Mouse (Mus musculus) embryonic facial prominence, embryonic 13.5 days (tissue): Measurements from ENCODE around the gene Mettl7a1. TPM values are rescaled to one million over a fixed set of nuclear protein-coding genes. Genes with fewer than 3 reads are reported as not detected.
A peak's percentile ranks its signal among the peaks of the same experiment; 100 is the strongest.
"Not testable (repeated sequence)": the region's sequence is repeated elsewhere in the genome, so short reads cannot be mapped to it uniquely, and the experiment has no call there.

ENCODE experiments used
- ATAC-seq: fragments of 200-750 bp; cut with Nextera tagmentation; 2 replicates; pipeline ENCODE4 v1.8.0; 2017; ENCODE audit warnings: low read depth; ENCODE audit not compliant: insufficient number of reproducible peaks, insufficient read depth, low FRiP score, low TSS enrichment
- H3K27ac ChIP-seq: fragments of 300-500 bp; sonication (generic); 2 replicates; pipeline ENCODE4 v1.5.1; 2015; ENCODE audit warnings: moderate library complexity, mild to moderate bottlenecking, inconsistent platforms
- H3K27me3 ChIP-seq: fragments of 300-500 bp; sonication (generic); 2 replicates; pipeline ENCODE4 v1.6.1; 2015; ENCODE audit warnings: mild to moderate bottlenecking, inconsistent platforms
- H3K36me3 ChIP-seq: fragments of 300-500 bp; sonication (generic); 2 replicates; pipeline ENCODE4 v1.6.1; 2015; ENCODE audit warnings: mild to moderate bottlenecking, inconsistent platforms
- H3K4me1 ChIP-seq: fragments of 300-500 bp; sonication (generic); 2 replicates; pipeline ENCODE4 v1.6.1; 2015; ENCODE audit warnings: inconsistent platforms
- H3K4me2 ChIP-seq: fragments of 300-500 bp; sonication (generic); 2 replicates; pipeline ENCODE4 v1.6.1; 2015; ENCODE audit warnings: moderate library complexity, mild to moderate bottlenecking, inconsistent platforms
- H3K4me3 ChIP-seq: fragments of 300-500 bp; sonication (generic); 2 replicates; pipeline ENCODE4 v1.5.1; 2015; ENCODE audit warnings: mild to moderate bottlenecking, inconsistent platforms
- H3K9ac ChIP-seq: fragments of 300-500 bp; sonication (generic); 2 replicates; pipeline ENCODE4 v1.6.1; 2015; ENCODE audit warnings: mild to moderate bottlenecking, inconsistent platforms
- H3K9me3 ChIP-seq: fragments of 300-500 bp; sonication (generic); 2 replicates; pipeline ENCODE4 v1.6.1; 2016; ENCODE audit warnings: inconsistent platforms
- WGBS: fragments of 180-500 bp; shearing (Covaris S2); methylation state at CpG from one replicate; pipeline ENCODE4 v1.1.7; 2015; ENCODE audit warnings: mixed read lengths; 5-methylcytosine and 5-hydroxymethylcytosine counted together
- polyA plus RNA-seq: library from polyadenylated mRNA; unstranded; fragments of >200 nt; fragmentation: Nextera tagmentation; extraction: Ambion mirVana; gene quantifications from 2 replicates; pipeline ENCODE4 v1.2.1, GENCODE M21; 2015

Gene Mettl7a1
- 5.2 and 5.7 TPM in 2 replicates for polyA plus RNA-seq

DNA sequence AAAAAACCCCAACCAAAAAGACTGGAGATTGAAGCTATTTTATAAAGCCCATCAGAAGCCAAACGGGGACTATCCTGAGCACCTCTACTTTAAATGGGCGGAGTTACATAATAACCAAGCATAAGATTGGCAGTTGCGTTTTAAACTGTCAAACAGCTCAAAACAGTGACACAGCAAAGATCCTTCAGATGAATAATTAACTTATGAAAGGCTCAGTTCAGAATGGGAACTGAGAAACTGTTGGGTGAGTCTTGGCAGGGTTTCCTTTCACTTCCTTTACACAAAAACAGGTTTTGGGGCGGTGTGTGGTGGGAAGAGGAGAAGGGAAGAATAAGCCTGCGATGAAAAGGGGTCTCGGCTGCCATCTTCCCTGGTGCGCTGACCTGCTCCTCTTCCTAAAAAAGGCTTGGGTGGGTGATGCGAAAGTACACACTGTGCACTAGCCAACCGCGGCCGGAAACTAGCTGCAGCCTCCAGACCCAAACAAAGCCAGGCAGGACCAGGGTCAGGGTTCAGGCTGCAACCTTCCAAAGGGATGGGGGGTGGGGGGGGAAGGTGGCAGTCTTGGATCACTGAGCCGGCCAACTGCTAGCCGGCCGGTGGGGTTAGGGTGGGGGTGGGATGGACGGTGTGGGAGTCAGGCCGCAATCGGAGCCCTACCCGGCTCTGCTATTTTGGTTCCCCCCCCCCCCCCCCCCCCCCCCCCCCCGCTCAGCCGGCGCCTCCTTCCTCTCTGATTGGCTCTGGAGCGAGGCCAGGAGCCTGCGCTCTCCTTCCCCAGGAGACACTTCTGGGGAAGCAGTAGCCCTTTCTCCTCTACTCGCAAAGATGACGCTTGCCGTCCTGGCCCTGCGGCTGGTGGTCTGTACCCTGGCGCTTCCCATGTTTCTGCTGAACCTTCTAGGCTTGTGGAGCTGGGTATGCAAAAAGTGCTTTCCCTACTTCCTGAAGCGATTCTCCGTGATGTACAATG is at the start of gene Mettl7a1:
Gene Mettl7a1, plus strand, starts transcription at position 122 of the 973 bp plus-strand sequence.
- H3K27ac ChIP-seq: peak within 1 kb of the TSS; percentile 78
- H3K27me3 ChIP-seq: no peaks in the 10 kb centered on the region
- H3K4me3 ChIP-seq: peak within 1 kb of the TSS; percentile 56
- 4% methylated on average over 22 of the region's 30 CpGs for WGBS
- peak within 1 kb of the TSS; percentile 82 for H3K4me2 ChIP-seq
- H3K4me1 ChIP-seq: peaks cover 8% of the 10 kb centered on the region; the same call in 1 of the 2 replicates
- peak; percentile 60; the same call in 1 of the 2 replicates for ATAC-seq
- no peaks in the 10 kb centered on the region for H3K9me3 ChIP-seq
- no peaks in the 10 kb centered on the region for H3K36me3 ChIP-seq
- H3K9ac ChIP-seq: peak within 1 kb of the TSS; percentile 75

DNA sequence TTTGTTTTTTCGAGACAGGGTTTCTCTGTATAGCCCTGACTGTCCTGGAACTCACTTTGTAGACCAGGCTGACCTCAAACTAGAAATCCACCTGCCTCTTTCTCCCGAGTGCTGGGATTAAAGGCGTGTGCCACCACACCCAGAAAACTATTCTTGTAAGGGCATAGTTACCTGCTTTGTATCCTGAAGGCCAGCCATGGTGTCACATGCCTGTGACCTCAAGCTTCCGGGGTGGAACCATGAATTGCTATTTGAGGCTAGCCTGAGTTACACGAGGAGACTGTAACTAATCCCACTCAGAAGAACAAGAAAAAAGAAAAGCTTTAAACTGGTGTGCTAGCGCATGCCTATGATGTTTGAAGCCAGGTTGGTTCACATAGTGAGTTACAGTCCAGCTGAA is 47.6 kb upstream of the Mettl7a1 start:
- Histone ChIP-seq H3K27ac (no peak overlapping the region), H3K27me3 (no peaks in the 10 kb centered on the region), H3K9me3 (no peaks in the 10 kb centered on the region), H3K36me3 (peaks cover 84% of the 10 kb centered on the region), H3K4me3 (no peak overlapping the region), H3K4me1 (no peaks in the 10 kb centered on the region), H3K9ac (no peak overlapping the region), H3K4me2 (no peak overlapping the region)
- no peak for ATAC-seq
- WGBS: 87% methylated on average over 6 of the region's 6 CpGs

DNA sequence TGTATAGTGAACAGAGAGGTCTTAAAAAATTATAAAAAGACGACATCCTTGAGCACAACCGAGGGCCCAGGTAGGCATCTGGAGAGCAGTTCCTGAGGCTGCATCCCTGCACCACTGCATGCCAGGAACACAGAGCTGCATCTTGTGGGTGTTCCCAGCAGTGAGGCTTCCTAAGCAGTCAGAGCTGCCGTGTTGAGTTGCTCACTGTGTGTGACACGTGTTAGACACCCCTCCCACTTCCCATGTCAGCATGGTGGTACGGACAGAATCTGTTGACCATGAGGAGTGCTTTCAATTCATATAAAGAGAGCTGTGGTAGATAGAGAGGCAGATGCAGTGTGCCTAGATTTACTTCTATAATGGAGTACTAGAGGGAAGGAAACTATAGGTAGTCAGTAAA is 46.6 kb upstream of the Mettl7a1 start:
- H3K4me1 ChIP-seq: no peaks in the 10 kb centered on the region
- H3K4me2 ChIP-seq: no peak overlapping the region
- H3K36me3 ChIP-seq: peaks cover 82% of the 10 kb centered on the region
- no peaks in the 10 kb centered on the region for H3K9me3 ChIP-seq
- H3K9ac ChIP-seq: no peak overlapping the region
- no peaks in the 10 kb centered on the region for H3K27me3 ChIP-seq
- H3K4me3 ChIP-seq: no peak overlapping the region
- ATAC-seq: no peak
- H3K27ac ChIP-seq: no peak overlapping the region
- 87% methylated on average over 5 of the region's 5 CpGs for WGBS

DNA sequence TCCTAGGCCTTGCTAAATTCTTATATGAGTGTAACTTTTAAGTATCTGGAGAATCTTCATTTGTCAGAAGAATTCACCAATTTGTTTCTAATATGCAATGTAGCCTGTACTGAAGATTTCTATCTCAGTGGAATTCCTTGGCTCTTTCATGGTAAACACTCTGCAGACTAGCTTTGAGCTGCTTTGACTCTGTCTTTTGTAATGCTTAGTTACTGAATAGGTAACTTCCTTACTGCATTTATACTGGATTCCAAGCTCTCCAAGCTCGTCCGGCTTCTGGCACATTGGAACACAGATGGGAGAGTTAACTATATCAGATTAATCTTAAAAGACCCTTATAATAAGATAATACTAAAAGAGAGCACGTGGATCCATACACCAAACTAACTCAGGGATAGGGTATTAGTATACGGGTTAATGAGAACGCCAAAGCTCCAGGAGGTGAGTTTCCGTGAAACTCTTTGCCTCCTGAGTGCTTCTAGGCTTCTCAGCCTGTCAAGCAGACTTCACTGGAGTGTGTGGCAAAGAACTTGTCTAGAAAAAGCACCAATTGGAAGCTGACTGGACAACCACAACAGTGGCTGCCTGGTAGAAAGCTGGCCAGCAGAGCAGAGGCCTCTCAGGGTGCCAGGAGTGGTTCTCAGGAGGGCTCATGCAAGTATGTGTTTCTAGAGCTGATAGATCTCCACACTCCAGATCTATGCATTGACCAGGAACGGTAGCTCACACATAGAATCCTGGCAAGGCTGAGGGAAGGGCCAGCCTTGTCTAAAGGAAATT is 45.1 kb upstream of the Mettl7a1 start:
- H3K27me3 ChIP-seq: no peaks in the 10 kb centered on the region
- WGBS: 93% methylated on average over 7 of the region's 7 CpGs
- H3K4me2 ChIP-seq: no peak overlapping the region
- ATAC-seq: no peak
- H3K4me1 ChIP-seq: no peaks in the 10 kb centered on the region; the same call in 1 of the 2 replicates
- H3K9me3 ChIP-seq: no peaks in the 10 kb centered on the region
- H3K4me3 ChIP-seq: no peak overlapping the region
- H3K36me3 ChIP-seq: peaks cover 68% of the 10 kb centered on the region
- H3K27ac ChIP-seq: no peak overlapping the region
- no peak overlapping the region for H3K9ac ChIP-seq

DNA sequence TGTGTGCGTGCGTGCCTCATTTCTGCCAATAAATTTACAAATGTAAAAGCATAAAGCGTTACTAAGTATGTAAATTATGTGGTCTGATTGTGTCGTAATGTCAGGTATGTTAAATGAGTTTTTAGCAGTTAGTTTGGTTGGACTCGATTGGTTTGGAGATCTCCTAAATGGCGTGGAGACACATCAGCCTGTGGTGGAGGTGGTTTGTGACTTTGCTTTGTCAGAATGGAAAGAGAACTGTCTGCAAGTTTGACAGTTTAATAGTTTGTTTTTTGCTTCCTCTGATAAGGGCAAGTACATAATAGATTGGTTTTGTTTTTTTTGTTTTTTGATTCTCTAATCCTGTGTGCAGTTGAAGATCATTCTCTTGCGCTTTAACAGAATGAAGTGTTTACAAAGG is 43.6 kb upstream of the Mettl7a1 start:
- not testable (repeated sequence) for H3K27me3 ChIP-seq, H3K9ac ChIP-seq, H3K4me3 ChIP-seq, H3K4me2 ChIP-seq, ATAC-seq, H3K4me1 ChIP-seq, H3K27ac ChIP-seq, H3K9me3 ChIP-seq
- WGBS: 83% methylated on average over 4 of the region's 7 CpGs
- H3K36me3 ChIP-seq: peaks cover 53% of the 10 kb centered on the region

DNA sequence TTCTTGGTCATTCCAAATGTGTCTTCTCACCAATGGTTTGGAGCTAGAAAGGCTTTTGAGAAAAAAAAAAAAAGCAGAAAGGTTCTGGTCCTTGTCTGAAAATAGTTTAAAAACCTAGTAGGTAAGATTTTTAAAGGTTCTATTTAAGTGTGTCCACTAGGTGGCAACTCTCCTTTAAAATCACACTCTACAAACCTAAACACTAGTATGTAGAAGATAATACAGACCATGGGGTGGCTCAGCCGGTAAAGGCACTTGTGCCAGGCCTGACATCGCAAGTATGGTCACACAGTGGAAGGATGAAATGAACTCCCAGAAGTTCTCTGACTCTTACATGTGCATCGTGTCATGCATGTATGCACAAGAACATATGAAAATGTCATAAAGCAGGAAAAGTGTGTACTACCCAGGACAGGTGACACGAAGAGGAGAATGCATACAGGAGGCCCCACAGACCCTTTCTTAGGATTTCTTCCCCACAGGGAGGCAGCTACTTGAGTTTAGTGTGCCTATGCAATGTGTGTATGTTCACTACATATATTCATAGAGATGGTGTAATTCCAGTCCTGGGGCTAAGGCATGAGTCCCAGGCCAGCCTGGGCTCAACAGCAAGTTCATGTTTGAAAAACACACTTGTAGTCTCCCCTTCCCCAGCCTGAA is 40.6 kb upstream of the Mettl7a1 start:
- Histone ChIP-seq H3K4me2 (no peak overlapping the region), H3K27me3 (no peaks in the 10 kb centered on the region), H3K9ac (no peak overlapping the region), H3K9me3 (no peaks in the 10 kb centered on the region), H3K4me1 (no peaks in the 10 kb centered on the region; the same call in 1 of the 2 replicates), H3K4me3 (no peak overlapping the region), H3K27ac (no peak overlapping the region), H3K36me3 (peaks cover 24% of the 10 kb centered on the region)
- 19% methylated on average over 4 of the region's 4 CpGs for WGBS
- ATAC-seq: no peak

DNA sequence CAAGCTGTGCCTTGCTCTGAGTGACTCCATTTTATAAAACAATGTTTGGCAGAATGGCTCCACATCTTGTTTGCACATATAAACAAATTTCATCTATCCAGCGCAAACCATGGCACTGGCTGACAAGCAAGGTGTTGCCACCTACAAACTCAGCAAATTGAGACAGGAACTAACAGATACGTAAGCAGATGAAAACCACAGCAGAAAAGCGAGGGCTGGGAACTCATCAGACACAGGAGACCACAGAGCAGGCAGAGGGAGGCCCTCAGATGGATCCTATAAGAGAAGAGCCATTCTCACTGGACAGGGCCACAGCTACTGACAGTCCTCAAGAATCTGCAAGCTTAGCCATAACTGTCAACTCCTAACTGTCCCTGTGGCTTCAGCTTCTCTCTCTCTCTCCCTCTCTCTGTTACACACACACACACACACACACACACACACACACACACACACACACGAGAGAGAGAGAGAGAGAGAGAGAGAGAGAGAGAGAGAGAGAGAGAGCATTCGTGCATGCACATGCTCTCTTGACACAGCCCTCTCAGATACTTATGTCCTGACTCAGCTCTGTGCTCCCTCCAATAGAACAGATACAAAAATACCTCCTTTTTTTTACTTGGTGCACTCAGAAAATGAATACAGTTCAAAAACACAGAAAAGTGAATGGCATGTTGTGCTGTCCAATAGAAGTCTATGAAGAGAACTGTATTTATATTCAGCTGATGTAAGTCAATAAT is 38.2 kb upstream of the Mettl7a1 start:
- Histone ChIP-seq H3K9ac (no peak overlapping the region), H3K9me3 (no peaks in the 10 kb centered on the region), H3K27ac (no peak overlapping the region), H3K27me3 (peaks cover 7% of the 10 kb centered on the region), H3K36me3 (peaks cover 12% of the 10 kb centered on the region), H3K4me1 (no peaks in the 10 kb centered on the region; the same call in 1 of the 2 replicates), H3K4me2 (no peak overlapping the region), H3K4me3 (no peak overlapping the region)
- no peak for ATAC-seq
- 76% methylated on average over 4 of the region's 5 CpGs for WGBS

DNA sequence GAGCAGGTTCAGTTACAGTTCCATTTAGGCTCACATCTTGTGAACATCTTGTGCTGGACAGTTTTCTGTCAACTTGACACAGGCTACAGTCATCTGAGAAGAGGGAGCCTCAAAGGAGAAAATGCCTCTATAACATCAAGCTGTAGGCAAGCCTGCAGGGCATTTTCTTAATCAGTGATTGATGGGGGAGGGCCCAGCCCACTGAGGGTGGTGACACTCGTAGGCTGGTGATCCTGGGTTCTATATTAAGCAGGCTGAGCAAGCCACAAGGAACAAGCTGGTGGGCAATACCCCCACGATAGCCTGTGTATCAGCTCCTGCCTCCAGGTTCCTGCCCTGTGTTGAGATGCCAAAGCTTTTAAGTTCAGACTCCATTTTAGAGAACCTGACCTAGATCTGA is 35.0 kb upstream of the Mettl7a1 start:
- Histone ChIP-seq H3K4me3 (no peak overlapping the region), H3K4me1 (no peaks in the 10 kb centered on the region), H3K9ac (no peak overlapping the region), H3K4me2 (no peak overlapping the region), H3K36me3 (no peaks in the 10 kb centered on the region), H3K9me3 (no peaks in the 10 kb centered on the region), H3K27me3 (peaks cover 11% of the 10 kb centered on the region), H3K27ac (no peak overlapping the region)
- 54% methylated on average over 2 of the region's 2 CpGs for WGBS
- ATAC-seq: no peak

DNA sequence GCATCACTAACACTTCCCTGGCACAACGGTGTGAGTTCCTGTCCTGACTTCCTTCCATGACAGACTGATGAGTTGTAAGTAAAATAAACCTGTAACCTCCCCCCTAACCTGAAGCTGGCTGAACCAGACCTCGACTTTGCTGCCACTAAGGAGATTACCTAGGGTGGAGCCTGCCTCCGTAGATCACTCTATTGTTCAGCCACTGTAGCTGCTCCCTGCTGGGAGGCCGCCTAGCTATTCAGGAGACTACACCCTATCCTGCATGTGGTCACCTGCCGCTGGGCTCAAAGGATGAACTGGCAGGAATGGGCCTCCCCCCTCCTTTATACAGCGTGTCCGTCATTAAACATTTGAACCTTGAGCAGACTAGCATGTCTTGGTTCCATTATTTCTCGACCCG is 34.2 kb upstream of the Mettl7a1 start:
- 18% methylated on average over 9 of the region's 9 CpGs for WGBS
- ATAC-seq: no peak
- peaks cover 11% of the 10 kb centered on the region for H3K27me3 ChIP-seq
- H3K4me2 ChIP-seq: no peak overlapping the region
- no peak overlapping the region for H3K27ac ChIP-seq
- H3K9ac ChIP-seq: no peak overlapping the region
- no peak overlapping the region for H3K4me3 ChIP-seq
- no peaks in the 10 kb centered on the region for H3K9me3 ChIP-seq
- H3K36me3 ChIP-seq: no peaks in the 10 kb centered on the region
- H3K4me1 ChIP-seq: no peaks in the 10 kb centered on the region

DNA sequence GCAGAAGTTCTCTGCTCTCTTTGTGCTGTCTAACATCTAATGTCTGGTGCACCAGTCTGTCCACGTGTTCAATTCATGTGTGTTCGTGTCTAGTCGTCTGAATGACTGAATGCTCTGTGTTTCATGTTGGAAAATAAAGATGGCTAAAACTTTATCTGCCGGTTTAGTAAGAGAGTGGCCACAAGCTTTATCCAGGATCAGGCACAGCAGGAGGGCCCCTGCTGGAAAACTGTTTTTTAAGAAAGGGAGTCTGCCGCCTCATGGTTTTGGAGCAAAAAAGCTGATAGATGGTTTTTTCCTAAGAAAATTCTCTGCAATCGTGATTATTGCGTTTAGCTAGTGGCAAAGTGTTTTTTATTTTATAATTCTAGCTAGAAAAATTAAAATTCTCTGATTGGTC is 33.3 kb upstream of the Mettl7a1 start:
- H3K36me3 ChIP-seq: not testable (repeated sequence)
- 32% methylated on average over 7 of the region's 7 CpGs for whole genome bisulfite sequencing

DNA sequence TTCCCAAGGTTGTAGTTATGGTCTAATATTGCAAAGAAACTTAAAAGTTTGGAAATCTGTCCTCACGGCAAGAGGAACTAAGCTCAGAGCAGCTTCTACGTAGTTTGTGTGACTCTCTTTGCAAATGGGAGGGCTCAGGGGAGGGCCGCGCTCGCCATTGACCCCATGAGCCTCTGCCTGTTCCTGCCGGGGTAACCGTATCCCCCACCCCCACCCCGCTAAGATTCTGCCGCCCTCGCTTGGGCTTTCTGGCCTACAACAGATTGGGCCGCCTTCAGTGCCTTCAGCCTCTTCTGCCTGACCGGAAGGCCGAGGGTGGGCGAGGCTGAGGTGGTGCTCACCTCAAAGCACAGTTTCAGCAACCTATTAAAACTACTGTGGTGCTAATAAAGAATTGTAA is 32.5 kb upstream of the Mettl7a1 start:
- Histone ChIP-seq H3K4me3 (no peak overlapping the region), H3K4me2 (no peak overlapping the region), H3K9ac (no peak overlapping the region), H3K36me3 (no peaks in the 10 kb centered on the region), H3K27me3 (peaks cover 11% of the 10 kb centered on the region), H3K9me3 (no peaks in the 10 kb centered on the region), H3K27ac (no peak overlapping the region), H3K4me1 (no peaks in the 10 kb centered on the region)
- 69% methylated on average over 14 of the region's 14 CpGs for whole genome bisulfite sequencing
- no peak for ATAC-seq

More for the DNA sequence above, 33.3 kb upstream of the Mettl7a1 start:
- H3K4me1 ChIP-seq, H3K9ac ChIP-seq, H3K9me3 ChIP-seq, ATAC-seq, H3K4me2 ChIP-seq, H3K4me3 ChIP-seq, H3K27ac ChIP-seq: not testable (repeated sequence)
- H3K27me3 ChIP-seq: peaks cover 11% of the 10 kb centered on the region
